Mouse (Mus musculus) kidney, postnatal 4 days (tissue): ENCODE measurements around the gene Chst8.

ENCODE experiments used
- DNase-seq, 2 experiments: peaks; one replicate each; pipeline ENCODE4 v3.0.0; 2021; ENCODE audit warnings: mixed read lengths in 2 of 2

Gene Chst8

GRCm38 (mm10) chr7:34749753-34750152 is 62.8 kb downstream of the Chst8 start:
- peak; percentile 74 to 79 for DNase-seq

DNA sequence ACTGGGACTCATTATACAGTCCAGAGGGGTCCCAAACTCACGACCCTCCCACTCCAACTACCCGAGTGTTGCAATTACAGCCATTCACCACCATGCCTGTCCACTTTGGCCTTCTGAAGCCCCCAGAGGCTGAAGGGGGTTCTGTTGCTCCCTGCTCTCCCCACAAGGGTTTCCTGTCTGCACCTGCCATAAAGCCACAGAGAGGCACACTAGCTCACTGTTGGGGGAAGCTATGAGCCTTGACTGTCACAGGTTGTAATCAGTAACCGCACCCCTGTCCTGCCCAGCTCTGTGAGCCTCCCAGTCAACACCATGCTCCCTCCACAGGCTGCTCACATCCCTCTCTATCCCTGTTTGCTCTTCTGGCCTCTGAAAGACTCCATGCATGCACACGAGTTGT is 64.0 kb downstream of the Chst8 start:
- no peak for DNase-seq

DNA sequence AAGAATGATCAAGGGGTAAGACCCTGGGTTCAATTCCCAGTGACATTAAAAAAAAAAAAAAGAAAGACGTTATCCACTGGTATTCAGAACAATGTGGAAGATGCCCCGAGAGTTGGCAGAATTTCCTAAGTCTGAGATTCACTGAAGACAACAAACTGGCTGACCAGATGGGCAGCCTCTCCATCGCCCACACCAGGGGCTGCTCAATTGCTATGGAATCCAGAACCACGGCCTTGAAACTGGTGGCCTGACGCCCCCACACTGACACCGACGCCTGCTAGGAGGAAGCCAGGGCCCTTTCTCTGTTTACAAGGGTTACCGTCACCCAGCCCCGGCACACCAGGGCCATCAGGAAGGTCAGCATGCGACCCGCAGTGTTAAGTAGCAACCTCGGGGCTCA is 64.8 kb downstream of the Chst8 start:
- DNase-seq: no peak

DNA sequence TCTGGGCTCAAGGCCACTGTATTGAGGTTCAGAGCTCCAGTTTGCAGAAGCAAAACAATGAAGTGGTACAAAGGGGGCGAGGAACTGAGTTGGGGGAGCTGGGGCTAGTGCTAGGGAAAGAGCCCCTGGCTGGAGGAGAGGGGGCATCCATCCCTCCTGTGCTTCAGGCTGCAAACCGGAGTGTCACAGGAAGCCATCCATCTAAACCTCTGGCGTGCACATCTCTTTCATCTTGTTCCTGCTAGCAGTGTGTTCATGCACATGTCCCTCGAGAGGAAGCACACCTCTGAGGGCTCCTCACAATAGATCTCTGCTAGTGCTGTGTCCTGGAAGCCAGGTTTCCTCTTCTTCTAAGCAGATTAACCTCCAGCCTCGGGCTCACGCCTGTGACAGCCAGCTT is 65.9 kb downstream of the Chst8 start:
- peak; percentile 39 to 45 for DNase-seq

- peak; percentile 85 to 88 for DNase-seq
These were observed 66.3 kb downstream of the Chst8 start for GRCm38 (mm10) chr7:34746165-34746564.

- peak; percentile 59 to 76 for DNase-seq
These were observed 67.1 kb downstream of the Chst8 start for GRCm38 (mm10) chr7:34745426-34745825.

DNA sequence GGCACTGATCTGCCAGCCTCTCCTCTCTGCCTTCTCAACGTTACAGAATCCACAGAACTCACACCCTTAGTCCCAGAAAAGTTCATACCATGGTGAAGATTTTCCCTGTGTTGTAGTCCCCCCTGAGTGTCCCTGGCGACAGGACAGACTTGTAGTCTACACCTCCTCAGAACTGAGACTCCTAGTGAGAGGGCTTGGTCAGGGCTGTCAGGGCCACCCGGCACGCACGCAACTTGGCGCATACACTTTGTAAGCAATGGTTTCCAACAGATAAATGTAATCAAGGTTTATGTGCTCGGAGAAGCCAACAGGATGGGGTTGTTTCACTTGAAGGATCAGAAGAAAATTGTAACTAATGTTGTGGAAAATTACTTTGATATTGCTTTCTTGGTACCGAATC is 67.5 kb downstream of the Chst8 start:
- peak in 1 of 2 experiments; percentile 43 for DNase-seq

GRCm38 (mm10) chr7:34743411-34744085 is 69.0 kb downstream of the Chst8 start:
- DNase-seq: no peak

DNA sequence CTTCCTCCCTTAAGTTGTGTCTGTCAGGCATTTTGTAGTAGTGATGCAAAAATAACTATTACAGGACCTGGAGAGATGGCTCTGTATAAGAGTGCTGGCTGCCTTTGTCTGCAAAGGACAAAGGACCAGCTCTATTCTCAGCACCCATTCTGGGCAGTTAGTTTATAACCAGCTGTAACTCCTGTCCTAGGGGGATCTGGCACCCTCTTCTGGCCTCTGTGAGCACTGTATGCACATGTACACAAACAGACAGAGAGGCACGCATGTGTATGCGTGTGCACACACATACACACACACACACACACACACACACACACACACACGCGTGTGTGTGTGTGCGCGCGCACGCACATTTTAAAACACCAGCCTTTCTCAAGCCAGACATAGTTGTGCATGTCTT is 73.1 kb downstream of the Chst8 start:
- no peak for DNase-seq

DNA sequence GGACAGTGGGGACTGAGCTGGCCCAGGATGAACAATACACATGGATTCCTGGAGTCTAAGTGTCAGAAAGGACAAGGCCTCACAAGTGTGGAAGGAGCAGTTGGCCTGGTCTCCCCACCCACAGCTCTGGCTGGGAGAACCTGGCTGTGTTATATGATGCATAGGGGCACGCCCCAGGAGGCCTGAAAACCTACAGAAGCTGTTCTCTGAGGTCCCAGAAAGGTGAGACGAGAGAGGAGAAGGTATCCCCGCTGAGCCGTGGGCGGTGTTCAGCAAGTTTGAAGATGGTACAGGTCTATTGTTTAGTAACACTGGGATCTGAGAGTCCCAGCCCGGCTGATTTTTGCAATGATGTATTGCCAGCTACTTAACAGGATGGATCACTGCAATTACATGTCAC is 75.3 kb downstream of the Chst8 start:
- DNase-seq: no peak

DNA sequence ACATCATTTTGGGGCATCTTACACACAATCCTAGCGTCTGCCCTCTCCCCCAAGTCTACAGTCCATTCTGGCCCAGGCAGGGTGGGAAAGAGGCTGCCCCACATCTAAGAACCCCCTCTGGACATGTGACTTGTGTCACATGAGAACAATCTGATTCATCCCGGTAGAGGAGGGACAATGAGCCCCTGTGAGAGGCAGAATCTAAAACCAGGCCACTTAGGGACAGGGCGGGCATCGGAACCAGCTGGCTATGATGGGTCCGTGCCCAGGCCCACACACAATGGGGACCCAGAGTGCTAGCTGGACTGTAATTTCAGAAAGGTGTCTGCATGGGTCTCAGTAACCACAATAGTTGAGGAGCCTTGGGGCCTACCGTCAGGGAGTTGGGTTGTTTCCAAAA is 78.2 kb downstream of the Chst8 start:
- DNase-seq: no peak

DNA sequence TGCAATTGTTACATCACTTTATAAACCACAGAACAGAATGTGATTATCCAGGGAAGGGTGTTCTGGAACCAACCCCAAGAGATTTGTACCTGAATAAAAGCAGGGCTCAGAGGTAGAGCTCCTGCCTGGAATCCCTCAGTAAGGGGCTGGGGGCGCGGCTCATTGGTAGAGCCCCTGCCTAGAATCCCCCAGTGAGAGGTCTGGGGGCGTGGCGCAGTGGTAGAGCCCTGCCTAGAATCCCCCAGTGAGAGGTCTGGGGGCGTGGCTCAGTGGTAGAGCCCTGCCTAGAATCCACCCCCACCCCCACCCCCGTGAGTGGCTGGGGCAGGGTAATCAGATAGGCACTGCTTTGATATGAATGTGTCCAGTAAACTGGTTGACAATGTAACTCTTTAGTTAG is 83.6 kb downstream of the Chst8 start:
- no peak for DNase-seq

GRCm38 (mm10) chr7:34725206-34725605 is 87.3 kb downstream of the Chst8 start:
- DNase-seq: no peak

GRCm38 (mm10) chr7:34722551-34723230 is 89.8 kb downstream of the Chst8 start:
- DNase-seq: peak in 1 of 2 experiments; percentile 27

DNA sequence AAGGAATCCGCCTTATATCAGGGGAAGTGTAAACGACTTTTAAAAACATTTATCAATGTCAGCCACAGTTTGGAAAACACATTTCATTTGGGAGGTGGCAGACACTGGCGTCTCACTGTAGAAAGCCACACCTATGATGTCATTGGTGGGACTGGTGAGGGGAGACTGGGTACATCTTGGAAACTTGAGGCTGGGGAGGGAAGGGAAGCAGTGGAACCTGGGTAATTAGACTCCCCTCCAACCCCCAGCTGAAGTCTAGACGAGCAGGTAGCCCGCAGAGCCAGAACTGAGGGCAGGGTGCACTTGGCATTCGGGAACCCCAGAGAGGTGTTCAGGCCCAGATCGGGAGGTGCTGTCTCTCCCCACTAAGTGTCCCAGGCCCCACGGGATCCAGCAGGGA is 90.4 kb downstream of the Chst8 start:
- DNase-seq: no peak

DNA sequence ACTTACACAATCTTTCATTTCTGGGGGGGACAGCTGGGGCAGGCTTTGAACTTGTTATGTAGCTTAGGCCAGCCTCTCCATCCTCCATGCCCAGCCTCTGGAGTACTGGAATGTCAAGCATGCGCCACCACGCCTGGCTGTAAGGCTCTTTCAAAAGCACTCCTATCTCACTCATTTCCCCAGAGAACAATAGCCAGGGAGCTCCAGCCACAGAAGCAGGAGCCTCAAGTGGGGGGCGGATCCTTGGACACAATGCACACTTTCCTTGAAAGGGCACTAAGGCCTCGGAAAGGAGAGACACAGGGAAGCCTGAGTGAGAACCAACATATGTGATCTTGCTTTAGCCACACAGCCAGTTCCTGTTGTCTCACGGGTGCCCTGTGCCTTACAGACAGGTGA is 90.9 kb downstream of the Chst8 start:
- peak; percentile 45 to 67 for DNase-seq

DNA sequence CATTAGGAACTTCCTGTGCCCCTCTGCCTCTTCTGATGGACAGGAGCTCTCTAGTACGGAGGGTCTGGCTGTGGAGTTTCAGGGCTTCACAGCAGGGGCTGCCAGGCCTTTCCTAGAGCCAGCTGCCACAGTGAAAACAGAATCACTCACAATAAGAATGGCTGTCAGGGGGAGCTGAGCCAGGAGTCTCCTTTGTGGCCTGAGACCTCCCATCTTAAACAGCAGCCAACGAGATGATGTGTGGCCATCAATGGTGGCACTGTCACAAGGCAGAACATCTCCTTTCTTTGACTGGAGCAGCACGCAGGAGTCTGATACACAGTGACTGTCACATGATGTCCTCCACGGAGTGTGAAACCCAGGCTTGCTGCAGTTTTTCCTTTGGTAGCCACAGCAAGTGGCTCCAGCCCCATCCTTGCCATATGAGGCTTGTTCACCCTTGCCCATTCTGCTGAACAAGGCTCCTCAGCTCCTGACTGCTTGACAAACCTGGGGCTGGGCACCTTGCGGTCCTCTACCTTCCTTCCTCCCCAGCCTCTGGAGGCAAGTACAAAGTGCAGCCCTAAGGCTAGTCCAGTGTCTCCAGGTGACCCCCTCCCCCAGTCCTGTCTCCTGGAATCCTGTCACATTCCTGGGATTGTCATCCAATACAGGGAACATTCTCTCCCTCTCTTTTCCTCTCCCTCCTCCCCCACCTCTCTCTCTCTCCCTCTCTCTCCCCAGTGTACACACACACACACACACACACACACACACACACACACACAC is 91.4 kb downstream of the Chst8 start:
- DNase-seq: no peak

GRCm38 (mm10) chr7:34719599-34719998 is 92.9 kb downstream of the Chst8 start:
- peak; percentile 86 to 87 for DNase-seq

- DNase-seq: no peak
These were observed 93.9 kb downstream of the Chst8 start for GRCm38 (mm10) chr7:34718651-34719050.

DNA sequence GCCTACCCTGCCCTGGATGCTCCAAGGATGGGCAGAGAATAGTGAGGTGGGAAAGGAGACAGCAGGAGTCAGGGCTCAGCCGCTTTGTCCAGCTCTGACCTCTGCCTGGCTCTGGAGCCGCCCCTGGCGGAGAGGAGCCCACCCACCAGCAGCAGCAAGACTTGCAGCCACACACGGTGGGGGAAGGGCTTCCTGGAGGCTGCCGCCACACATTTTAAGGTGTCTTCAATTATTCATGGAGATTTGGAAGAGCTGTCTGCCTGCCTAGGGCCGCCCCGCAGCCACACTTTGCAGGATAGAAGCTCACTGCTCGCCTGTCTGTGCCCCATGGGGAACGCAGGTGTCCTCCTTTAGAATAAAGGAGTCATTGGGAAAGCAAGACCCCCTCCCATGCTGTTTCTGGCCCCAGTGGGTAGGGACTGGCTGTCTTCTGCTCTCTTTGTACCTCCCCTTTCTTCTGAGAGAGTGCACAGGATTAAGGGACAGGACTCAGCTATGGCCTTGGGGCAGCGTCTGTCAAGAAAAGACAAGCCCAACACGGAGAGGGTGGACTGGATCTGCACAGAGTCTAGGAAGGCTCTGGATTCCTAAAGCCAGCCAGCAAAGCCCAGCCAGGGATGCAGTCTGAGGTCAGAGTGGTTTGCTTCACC is 95.2 kb downstream of the Chst8 start:
- peak; percentile 25 to 41 for DNase-seq

DNA sequence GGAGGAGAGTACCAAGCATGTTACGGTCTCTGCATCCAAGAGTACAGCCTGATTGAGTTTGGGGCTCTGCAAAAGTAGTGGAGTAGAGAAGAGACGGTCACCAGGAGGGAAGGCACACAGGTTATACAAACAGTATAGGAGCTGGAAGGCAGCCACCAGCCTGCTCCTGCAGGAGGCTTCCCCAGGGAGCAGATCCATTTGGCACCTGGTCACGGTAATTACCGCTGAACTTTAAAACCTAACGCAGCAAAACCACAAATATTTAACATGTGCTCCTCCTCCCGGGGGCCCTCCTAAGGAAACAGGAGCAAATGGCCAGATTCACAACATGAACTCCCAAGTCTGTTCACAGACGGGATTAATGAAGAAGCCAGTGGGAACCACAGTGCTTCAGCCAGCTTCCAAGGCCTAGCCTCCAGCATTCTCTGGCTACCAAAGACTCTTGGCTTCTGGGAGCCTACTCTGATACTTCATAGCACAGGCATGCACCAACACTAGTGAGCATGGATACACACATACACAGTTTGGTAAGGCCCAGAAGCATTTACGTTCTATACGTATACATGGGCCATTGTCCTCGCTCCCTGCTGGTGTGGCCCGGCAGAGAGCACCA is 97.6 kb downstream of the Chst8 start:
- DNase-seq: peak; percentile 69 to 78

DNA sequence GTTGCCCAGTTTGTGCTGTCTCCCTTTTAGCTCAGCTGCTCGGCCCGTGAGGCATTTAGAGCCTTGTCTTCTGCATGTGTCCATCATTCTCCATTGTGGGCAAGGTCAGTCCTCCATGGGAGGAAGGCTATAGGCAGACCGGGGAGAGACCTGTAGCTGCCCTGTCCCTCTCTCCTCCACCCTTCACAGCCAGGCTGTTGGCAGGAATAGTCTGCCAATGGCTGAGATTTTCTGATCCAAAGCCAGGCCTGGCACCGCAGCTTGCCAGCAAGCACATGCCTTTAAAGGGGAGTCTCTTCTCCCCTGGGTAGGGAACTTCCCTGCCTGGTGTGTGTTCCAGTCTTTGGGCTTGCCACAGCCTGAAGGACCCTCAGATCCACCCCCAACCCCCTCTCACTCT is 103.4 kb downstream of the Chst8 start:
- DNase-seq: no peak

GRCm38 (mm10) chr7:34704401-34704800 is 108.1 kb downstream of the Chst8 start:
- peak in 1 of 2 experiments; percentile 34 for DNase-seq
